Mouse (Mus musculus) G1E (cell line): Measurements from ENCODE around the gene Clpsl2.

Experiments
- CTCF ChIP-seq: IDR thresholded peaks from 2 replicates; pipeline ENCODE4 v1.5.1; 2012; ENCODE audit warnings: low read depth, low read length, inconsistent platforms, mixed read lengths
- GATA1 ChIP-seq: IDR thresholded peaks from 2 replicates; pipeline ENCODE4 v1.6.1; 2012; ENCODE audit warnings: borderline replicate concordance, low read length, inconsistent platforms, mixed read lengths
- GATA2 ChIP-seq: IDR thresholded peaks from 2 replicates; pipeline ENCODE4 v1.6.1; 2012; ENCODE audit warnings: low read depth, low read length, inconsistent platforms, borderline replicate concordance
- TAL1 ChIP-seq: conservative IDR thresholded peaks from 2 replicates; pipeline ENCODE4 v1.6.1; 2012; ENCODE audit warnings: low read depth, low read length, inconsistent platforms, mixed read lengths

DNA sequence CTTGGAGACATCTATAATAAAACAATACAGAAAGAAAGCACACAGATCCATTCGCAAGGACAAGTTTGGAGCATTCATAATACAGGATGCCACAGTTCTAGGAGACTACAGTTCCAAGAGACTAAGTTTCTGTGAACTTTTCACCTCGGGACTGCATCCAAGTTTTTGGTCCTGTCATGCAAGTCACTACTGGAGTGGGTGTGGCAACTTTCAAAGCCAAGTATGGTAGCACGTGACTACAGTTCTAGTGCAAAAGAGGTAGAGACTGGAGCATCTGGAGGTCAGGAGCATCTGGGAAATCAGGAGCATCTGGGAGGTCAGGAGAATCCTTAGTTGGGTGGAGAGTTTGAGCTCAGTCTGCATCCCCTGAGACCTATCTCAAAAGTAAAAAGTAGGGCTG is 22.7 kb downstream of the Clpsl2 start:
- TF ChIP-seq TAL1: no peak
- TF ChIP-seq CTCF: no peak
- no peak for TF ChIP-seq GATA2
- no peak for TF ChIP-seq GATA1
